ENCODE assay signal across 12 mouse cellular contexts in genomic region chr7:44861429-44861816, GRCm38 (mm10). TPM values are rescaled to one million over a fixed set of nuclear protein-coding genes. Genes with fewer than 3 reads are reported as not detected.
DNase-seq lines count a peak whose midpoint lies in the region; ATAC-seq and TF ChIP-seq lines count a peak whose summit lies in the region.
"Had no signal": no experiment of that assay in that cellular context is flagged by ENCODE, and none has a peak within 500 bp of the region (broad histone marks: within the 10 kb centered on the region; RNA-seq: fewer than 3 reads in every experiment).

No protein-coding gene starts in this region.

- ATAC-seq in cerebellum, adult (ENCODE audit: insufficient number of reproducible peaks, low FRiP score, low TSS enrichment) = no peak
- no peak for ATAC-seq in liver, embryonic 12.5 days
- no peak for ATAC-seq in granulocyte monocyte progenitor cell, adult 5-6 weeks (replicated peaks; ENCODE audit: poor library complexity, severe bottlenecking)

- WGBS in limb, embryonic 10.5 days = 88% methylated on average over 14 of the region's 14 CpGs
- 81% methylated on average over 14 of the region's 14 CpGs for WGBS in liver, embryonic 12.5 days (ENCODE audit: insufficient replicate concordance)

- H3K36me3 ChIP-seq in E14TG2a.4 (ENCODE audit: insufficient read depth, low read length) = peaks cover 62% of the 10 kb centered on the region
- peaks cover 74% of the 10 kb centered on the region for H3K36me3 ChIP-seq in limb, embryonic 10.5 days
- H3K36me3 ChIP-seq in liver, embryonic 12.5 days = peaks cover 70% of the 10 kb centered on the region

- DNase-seq in cerebellum, adult 9-11 months = peak; percentile 58
- no peak for DNase-seq in layer of hippocampus, adult 2 months (ENCODE audit: low spot score in 2 of 2)
- no peak for DNase-seq in layer of hippocampus, adult 18-20 months (ENCODE audit: low spot score in 2 of 2)
- no peak for DNase-seq in limb, embryonic 10.5 days (ENCODE audit: low spot score)
- DNase-seq: adrenal gland, postnatal 14 days; cerebellum, adult 11 months; layer of hippocampus, adult 9-11 months; right cerebral cortex, postnatal 14 days had no signal

- peak overlapping the region; percentile 57; the same call in 1 of the 2 replicates for H3K27ac ChIP-seq in layer of hippocampus, adult 2 months
- peak overlapping the region; percentile 34; the same call in 1 of the 2 replicates for H3K27ac ChIP-seq in limb, embryonic 10.5 days
- no peak overlapping the region for H3K27ac ChIP-seq in liver, embryonic 12.5 days

- H3K4me2 ChIP-seq in liver, embryonic 12.5 days = no peak overlapping the region

- H3K4me1 ChIP-seq in E14TG2a.4 (replicated peaks; ENCODE audit: low read depth, low read length) = peaks cover 84% of the 10 kb centered on the region
- peaks cover 39% of the 10 kb centered on the region for H3K4me1 ChIP-seq in limb, embryonic 10.5 days
- peaks cover 55% of the 10 kb centered on the region for H3K4me1 ChIP-seq in liver, embryonic 12.5 days

- no peaks in the 10 kb centered on the region for H3K9me3 ChIP-seq in E14TG2a.4 (ENCODE audit: low read length)
- no peaks in the 10 kb centered on the region for H3K9me3 ChIP-seq in limb, embryonic 10.5 days (replicated peaks)
- H3K9me3 ChIP-seq in liver, embryonic 12.5 days (replicated peaks) = no peaks in the 10 kb centered on the region

- H3K4me3 ChIP-seq in layer of hippocampus, adult 2 months = no peak overlapping the region
- 0 out of 2 replicates have a peak overlapping the region, but pooled peaks have one; percentile 37 for H3K4me3 ChIP-seq in E14TG2a.4 (replicated peaks; ENCODE audit: low read length)
- no peak overlapping the region for H3K4me3 ChIP-seq in limb, embryonic 10.5 days
- H3K4me3 ChIP-seq in liver, embryonic 12.5 days = no peak overlapping the region

- TF ChIP-seq CTCF in layer of hippocampus, adult 2 months (conservative IDR thresholded peaks at IDR 0.05) = no peak
- no peak for TF ChIP-seq CTCF in E14TG2a.4 (conservative IDR thresholded peaks at IDR 0.05; ENCODE audit: low read length)

- H3K9ac ChIP-seq in liver, embryonic 12.5 days = no peak overlapping the region

- H3K27me3 ChIP-seq in E14TG2a.4 (ENCODE audit: insufficient read depth, low read length) = no peaks in the 10 kb centered on the region
- no peaks in the 10 kb centered on the region for H3K27me3 ChIP-seq in limb, embryonic 10.5 days (ENCODE audit: low read depth, poor library complexity, severe bottlenecking)
- no peaks in the 10 kb centered on the region for H3K27me3 ChIP-seq in liver, embryonic 12.5 days (replicated peaks)

RNA-seq across cellular contexts. Expression of gene Pnkp, which starts 4.5 kb away (rescaled TPM):
- total RNA-seq in layer of hippocampus, adult 2 months (2021) = 10 to 100 TPM; 33.1 to 36.3 TPM
- 10 to 100 TPM; 25.3 to 27.8 TPM for total RNA-seq in layer of hippocampus, adult 18-20 months (2021)
- polyA plus RNA-seq in limb, embryonic 10.5 days (2016; fragmentation: Nextera tagmentation; extraction: Ambion mirVana) = 37.5 and 43.1 TPM in 2 replicates
- polyA plus RNA-seq in liver, embryonic 12.5 days (2016; fragmentation: Nextera tagmentation; extraction: Ambion mirVana) = 26.1 and 26.7 TPM in 2 replicates
- 61.3 and 65.7 TPM in 2 replicates for total RNA-seq in granulocyte monocyte progenitor cell, adult 5-6 weeks (2014; fragmentation: Nextera tagmentation)
- 51.0 and 79.6 TPM in 2 replicates for total RNA-seq in granulocyte monocyte progenitor cell, adult 5-6 weeks (2017)

RNA-seq across cellular contexts. Expression of gene Ptov1, which starts 8.2 kb away (rescaled TPM):
- total RNA-seq in layer of hippocampus, adult 2 months (2021) = 100 to 1,000 TPM; 321 to 335 TPM
- 100 to 1,000 TPM; 341 to 350 TPM for total RNA-seq in layer of hippocampus, adult 18-20 months (2021)
- polyA plus RNA-seq in limb, embryonic 10.5 days (2016; fragmentation: Nextera tagmentation; extraction: Ambion mirVana) = 434 and 504 TPM in 2 replicates
- polyA plus RNA-seq in liver, embryonic 12.5 days (2016; fragmentation: Nextera tagmentation; extraction: Ambion mirVana) = 114 and 121 TPM in 2 replicates
- 67.0 and 95.4 TPM in 2 replicates for total RNA-seq in granulocyte monocyte progenitor cell, adult 5-6 weeks (2014; fragmentation: Nextera tagmentation)
- 24.4 and 32.1 TPM in 2 replicates for total RNA-seq in granulocyte monocyte progenitor cell, adult 5-6 weeks (2017)

RNA-seq across cellular contexts. Expression of gene Tbc1d17, which starts 12.5 kb away (rescaled TPM):
- total RNA-seq in layer of hippocampus, adult 2 months (2021) = 10 to 100 TPM; 69.0 to 81.3 TPM
- 10 to 100 TPM; 67.9 to 70.6 TPM for total RNA-seq in layer of hippocampus, adult 18-20 months (2021)
- polyA plus RNA-seq in limb, embryonic 10.5 days (2016; fragmentation: Nextera tagmentation; extraction: Ambion mirVana) = 71.4 and 75.2 TPM in 2 replicates
- 34.4 and 39.6 TPM in 2 replicates for polyA plus RNA-seq in liver, embryonic 12.5 days (2016; fragmentation: Nextera tagmentation; extraction: Ambion mirVana)
- total RNA-seq in granulocyte monocyte progenitor cell, adult 5-6 weeks (2014; fragmentation: Nextera tagmentation) = 18.1 and 22.6 TPM in 2 replicates
- 15.5 and 19.3 TPM in 2 replicates for total RNA-seq in granulocyte monocyte progenitor cell, adult 5-6 weeks (2017)

RNA-seq across cellular contexts. Expression of gene Akt1s1, which starts 12.6 kb away (rescaled TPM):
- 10 to 100 TPM; 76.7 to 84.3 TPM for total RNA-seq in layer of hippocampus, adult 2 months (2021)
- 10 to 100 TPM; 76.2 to 79.7 TPM for total RNA-seq in layer of hippocampus, adult 18-20 months (2021)
- polyA plus RNA-seq in limb, embryonic 10.5 days (2016; fragmentation: Nextera tagmentation; extraction: Ambion mirVana) = 96.4 and 99.6 TPM in 2 replicates
- polyA plus RNA-seq in liver, embryonic 12.5 days (2016; fragmentation: Nextera tagmentation; extraction: Ambion mirVana) = 42.7 and 45.3 TPM in 2 replicates
- 18.2 and 25.0 TPM in 2 replicates for total RNA-seq in granulocyte monocyte progenitor cell, adult 5-6 weeks (2014; fragmentation: Nextera tagmentation)
- total RNA-seq in granulocyte monocyte progenitor cell, adult 5-6 weeks (2017) = 22.8 and 26.5 TPM in 2 replicates

RNA-seq across cellular contexts. Expression of gene Med25, which starts 31.1 kb away (rescaled TPM):
- 100 to 1,000 TPM; 103 to 107 TPM for total RNA-seq in layer of hippocampus, adult 2 months (2021)
- total RNA-seq in layer of hippocampus, adult 18-20 months (2021) = 100 to 1,000 TPM in 1 of 2 experiments, 10 to 100 TPM in 1; 96.8 to 101 TPM
- polyA plus RNA-seq in limb, embryonic 10.5 days (2016; fragmentation: Nextera tagmentation; extraction: Ambion mirVana) = 140 and 145 TPM in 2 replicates
- polyA plus RNA-seq in liver, embryonic 12.5 days (2016; fragmentation: Nextera tagmentation; extraction: Ambion mirVana) = 60.4 and 61.0 TPM in 2 replicates
- total RNA-seq in granulocyte monocyte progenitor cell, adult 5-6 weeks (2014; fragmentation: Nextera tagmentation) = 26.7 and 51.2 TPM in 2 replicates
- 9.2 and 15.6 TPM in 2 replicates for total RNA-seq in granulocyte monocyte progenitor cell, adult 5-6 weeks (2017)
